Mouse (Mus musculus): ENCODE data around the gene Serpina6. TPM values are rescaled to one million over a fixed set of nuclear protein-coding genes. Genes with fewer than 3 reads are reported as not detected.

Gene Serpina6
- polyA plus RNA-seq, 1 experiment: not detected

Other genes with a start within 250 kb of the Serpina6 start
- 0.57 and 0.60 TPM in 2 replicates for gene 9330161L09Rik, start 249.4 kb downstream of the Serpina6 start, polyA plus RNA-seq (2012; rRNA removed)
- 29.8 and 37.2 TPM in 2 replicates for gene Ddx24, start 231.4 kb downstream of the Serpina6 start, polyA plus RNA-seq (2012; rRNA removed)
- 108 and 125 TPM in 2 replicates for gene Ifi27, start 223.0 kb downstream of the Serpina6 start, polyA plus RNA-seq (2012; rRNA removed)
- 217 and 307 TPM in 2 replicates for gene Ifi27l2a, start 213.5 kb downstream of the Serpina6 start, polyA plus RNA-seq (2012; rRNA removed)
- 179 and 656 TPM in 2 replicates for gene Ifi27l2b, start 200.0 kb downstream of the Serpina6 start, polyA plus RNA-seq (2012; rRNA removed)
- 0.66 and 0.67 TPM in 2 replicates for gene Ppp4r4, start 124.9 kb downstream of the Serpina6 start, polyA plus RNA-seq (2012; rRNA removed)
- gene Serpina10, start 25.8 kb downstream of the Serpina6 start, polyA plus RNA-seq (2012; rRNA removed): 2.1 and 3.0 TPM in 2 replicates
- gene Serpina16, start 18.9 kb upstream of the Serpina6 start, polyA plus RNA-seq (2012; rRNA removed): 0.06 TPM in 1 of 2 replicates, not detected in the other
- 1.4 and 2.3 TPM in 2 replicates for gene Serpina1f, start 38.3 kb upstream of the Serpina6 start, polyA plus RNA-seq (2012; rRNA removed)
- 0.42 and 0.55 TPM in 2 replicates for gene Serpina1d, start 116.4 kb upstream of the Serpina6 start, polyA plus RNA-seq (2012; rRNA removed)
- gene Serpina1b, start 173.2 kb upstream of the Serpina6 start, polyA plus RNA-seq (2012; rRNA removed): 11.2 and 31.0 TPM in 2 replicates
- gene Serpina1a, start 206.3 kb upstream of the Serpina6 start, polyA plus RNA-seq (2012; rRNA removed): 0.16 and 2.0 TPM in 2 replicates
- 1.4 and 1.5 TPM in 2 replicates for gene Serpina1c, start 247.7 kb upstream of the Serpina6 start, polyA plus RNA-seq (2012; rRNA removed)

Measured in large intestine, adult 2 months (tissue).